Comparison of ENCODE assay signal across 8 mouse cellular contexts in the genomic region with DNA sequence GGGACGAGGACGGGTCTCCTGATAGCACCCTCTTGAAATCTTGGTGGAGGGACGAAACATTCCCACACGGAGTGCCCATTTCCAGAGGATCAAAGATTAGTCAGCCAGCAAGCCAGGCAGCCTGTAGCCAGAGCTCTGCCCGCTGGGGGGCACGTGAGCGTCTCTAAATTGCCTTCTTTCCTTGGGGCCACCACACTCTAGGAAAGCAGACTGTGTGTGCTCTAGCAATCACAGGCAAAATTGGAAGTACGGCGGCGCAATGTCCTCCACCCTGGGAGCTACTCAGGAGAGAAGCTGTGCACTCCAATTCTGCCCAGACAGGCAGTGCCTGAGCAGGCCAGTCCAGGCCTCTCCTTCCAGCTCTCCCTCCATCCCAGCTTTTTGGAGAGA.
DNase-seq lines count a peak whose midpoint lies in the region; ATAC-seq and TF ChIP-seq lines count a peak whose summit lies in the region.

No protein-coding gene starts in this region.

- H3K27me3 ChIP-seq in liver, embryonic 13.5 days = no peaks in the 10 kb centered on the region
- H3K27me3 ChIP-seq in liver, postnatal 0 days (ENCODE audit: insufficient read depth, low read length) = no peaks in the 10 kb centered on the region
- H3K27me3 ChIP-seq in hindbrain, embryonic 13.5 days = no peaks in the 10 kb centered on the region
- no peaks in the 10 kb centered on the region for H3K27me3 ChIP-seq in midbrain, embryonic 14.5 days (ENCODE audit: control insufficient read depth, insufficient read depth, low read length)

- WGBS in liver, embryonic 13.5 days (ENCODE audit: insufficient replicate concordance) = 81% methylated on average over 10 of the region's 10 CpGs
- 83% methylated on average over 10 of the region's 10 CpGs for WGBS in liver, postnatal 0 days (ENCODE audit: insufficient replicate concordance)
- 46% methylated on average over 10 of the region's 10 CpGs for WGBS in hindbrain, embryonic 13.5 days
- 30% methylated on average over 10 of the region's 10 CpGs for WGBS in midbrain, embryonic 14.5 days

- H3K27ac ChIP-seq in liver, embryonic 13.5 days = no peak overlapping the region
- H3K27ac ChIP-seq in liver, postnatal 0 days (ENCODE audit: low read depth) = no peak overlapping the region
- H3K27ac ChIP-seq in hindbrain, embryonic 13.5 days = peak overlapping the region; percentile 92
- peak overlapping the region; percentile 88 for H3K27ac ChIP-seq in midbrain, embryonic 14.5 days (replicated peaks; ENCODE audit: low read depth, low read length)

- no peak for TF ChIP-seq EP300 in liver, postnatal 0 days (IDR thresholded peaks at IDR 0.05; ENCODE audit: low read depth)

- H3K9ac ChIP-seq in liver, embryonic 13.5 days = no peak overlapping the region
- no peak overlapping the region for H3K9ac ChIP-seq in liver, postnatal 0 days (replicated peaks)
- H3K9ac ChIP-seq in hindbrain, embryonic 13.5 days = peak overlapping the region; percentile 61
- peak overlapping the region; percentile 49 for H3K9ac ChIP-seq in midbrain, embryonic 14.5 days (replicated peaks; ENCODE audit: low read length)

- DNase-seq in liver, embryonic 13.5 days = no peak
- DNase-seq in liver, postnatal 0 days = no peak
- DNase-seq in cerebellum, postnatal 25 days = peak; percentile 66 to 70
- peak; percentile 69 for DNase-seq in midbrain, embryonic 14.5 days
- DNase-seq in gastrocnemius, postnatal 14 days = no peak
- no peak for DNase-seq in liver

- H3K9me3 ChIP-seq in liver, embryonic 13.5 days (replicated peaks) = no peaks in the 10 kb centered on the region
- H3K9me3 ChIP-seq in liver, postnatal 0 days (ENCODE audit: low read length) = no peaks in the 10 kb centered on the region
- H3K9me3 ChIP-seq in hindbrain, embryonic 13.5 days = no peaks in the 10 kb centered on the region
- no peaks in the 10 kb centered on the region for H3K9me3 ChIP-seq in midbrain, embryonic 14.5 days (ENCODE audit: control insufficient read depth, low read length)

- H3K4me3 ChIP-seq in liver, embryonic 13.5 days (replicated peaks) = no peak overlapping the region
- no peak overlapping the region for H3K4me3 ChIP-seq in liver, postnatal 0 days (ENCODE audit: low read depth, low read length)
- H3K4me3 ChIP-seq in hindbrain, embryonic 13.5 days = peak overlapping the region; percentile 33
- peak overlapping the region; percentile 30 for H3K4me3 ChIP-seq in midbrain, embryonic 14.5 days (replicated peaks; ENCODE audit: low read depth, low read length)

- peaks cover 75% of the 10 kb centered on the region for H3K4me1 ChIP-seq in liver, embryonic 13.5 days (replicated peaks)
- H3K4me1 ChIP-seq in liver, postnatal 0 days (ENCODE audit: insufficient read depth) = peaks cover 30% of the 10 kb centered on the region
- H3K4me1 ChIP-seq in hindbrain, embryonic 13.5 days (replicated peaks) = peaks cover 60% of the 10 kb centered on the region
- H3K4me1 ChIP-seq in midbrain, embryonic 14.5 days (ENCODE audit: control insufficient read depth, insufficient read depth, low read length) = peaks cover 63% of the 10 kb centered on the region

- H3K4me2 ChIP-seq in liver, embryonic 13.5 days = peak overlapping the region; percentile 38; the same call in 1 of the 2 replicates
- H3K4me2 ChIP-seq in liver, postnatal 0 days (ENCODE audit: low read depth, low read length) = no peak overlapping the region
- H3K4me2 ChIP-seq in hindbrain, embryonic 13.5 days = peak overlapping the region; percentile 59
- peak overlapping the region; percentile 65 for H3K4me2 ChIP-seq in midbrain, embryonic 14.5 days (ENCODE audit: low read length)

- no peaks in the 10 kb centered on the region for H3K36me3 ChIP-seq in liver, embryonic 13.5 days
- H3K36me3 ChIP-seq in liver, postnatal 0 days (replicated peaks; ENCODE audit: insufficient read depth, low read length) = no peaks in the 10 kb centered on the region
- no peaks in the 10 kb centered on the region for H3K36me3 ChIP-seq in hindbrain, embryonic 13.5 days
- no peaks in the 10 kb centered on the region for H3K36me3 ChIP-seq in midbrain, embryonic 14.5 days (ENCODE audit: control insufficient read depth, insufficient read depth, low read length)

- intact Hi-C loops in gastrocnemius, postnatal 14 days (cut with DNase I; ENCODE audit: low total_unique reads) = no loop called here

- no peak for TF ChIP-seq CTCF in liver, postnatal 0 days (IDR thresholded peaks at IDR 0.05; ENCODE audit: low read depth)

- ATAC-seq in liver, embryonic 13.5 days (ENCODE audit: low read depth) = no peak
- ATAC-seq in liver, postnatal 0 days = no peak
- ATAC-seq in hindbrain, embryonic 13.5 days (ENCODE audit: low FRiP score) = no peak
- ATAC-seq in midbrain, embryonic 14.5 days (ENCODE audit: low FRiP score, low TSS enrichment) = peak; percentile 15; the same call in 1 of the 2 replicates
- no peak for ATAC-seq in granulocyte monocyte progenitor cell, adult 5-6 weeks (replicated peaks; ENCODE audit: poor library complexity, severe bottlenecking)

Comparison
In these comparisons a context has a peak if more than half of its experiments do, and no peak if none do; other contexts are left out.
1. DNase-seq: peak in cerebellum, postnatal 25 days (2 of 2) and midbrain, embryonic 14.5 days (single experiment); none in liver, embryonic 13.5 days (single experiment), liver, postnatal 0 days (single experiment), gastrocnemius, postnatal 14 days (single experiment) and liver (single experiment).
2. H3K27ac ChIP-seq: peak in hindbrain, embryonic 13.5 days (single experiment) and midbrain, embryonic 14.5 days (single experiment); none in liver, embryonic 13.5 days (single experiment) and liver, postnatal 0 days (single experiment).
3. H3K4me3 ChIP-seq: peak in hindbrain, embryonic 13.5 days (single experiment) and midbrain, embryonic 14.5 days (single experiment); none in liver, embryonic 13.5 days (single experiment) and liver, postnatal 0 days (single experiment).
4. H3K9ac ChIP-seq: peak in hindbrain, embryonic 13.5 days (single experiment) and midbrain, embryonic 14.5 days (single experiment); none in liver, embryonic 13.5 days (single experiment) and liver, postnatal 0 days (single experiment).